Mouse (Mus musculus): ENCODE results near the gene Olfr1432. TPM values are rescaled to one million over a fixed set of nuclear protein-coding genes. Genes with fewer than 3 reads are reported as not detected.
"Not testable (repeated sequence)": the region's sequence is repeated elsewhere in the genome, so short reads cannot be mapped to it uniquely, and the experiment has no call there.

The Olfr1432 gene
- total RNA-seq (2021) = not detected

GRCm38 (mm10) chr19:12232496-12232895 is at the start of gene Olfr1432:
Olfr1432 (minus strand) TSS chr19:12232596.
- DNase-seq (ENCODE audit: low spot score); intact Hi-C loops (cut with DNase I): not testable (repeated sequence)

- intact Hi-C loops (cut with DNase I) = no loop called here
- no peak for DNase-seq (ENCODE audit: low spot score)
These were observed 47.2 kb upstream of the Olfr1432 start, which contains the start of gene Olfr1434 for GRCm38 (mm10) chr19:12279554-12279953. Olfr1434 (plus strand) TSS chr19:12279854.

- intact Hi-C loops (cut with DNase I) = no loop called here
These were observed 28.3 kb upstream of the Olfr1432 start, which contains the start of gene Olfr235 for GRCm38 (mm10) chr19:12260732-12261131. Olfr235 (plus strand) TSS chr19:12261032.

GRCm38 (mm10) chr19:12241559-12241958 is 9.2 kb upstream of the Olfr1432 start, which contains the start of gene Olfr262:
Olfr262 (minus strand) TSS chr19:12241659.
- no peak for DNase-seq (ENCODE audit: low spot score)
- intact Hi-C loops (cut with DNase I) = no loop called here

More at GRCm38 (mm10) chr19:12260732-12261131, 28.3 kb upstream of the Olfr1432 start, which contains the start of gene Olfr235:
- DNase-seq (ENCODE audit: low spot score) = no peak

GRCm38 (mm10) chr19:12200334-12200733 is 32.1 kb downstream of the Olfr1432 start, which contains the start of gene Olfr1431:
Olfr1431 (plus strand) TSS chr19:12200634.
- intact Hi-C loops (cut with DNase I) = no loop called here
- no peak for DNase-seq (ENCODE audit: low spot score)

- intact Hi-C loops (cut with DNase I); DNase-seq (ENCODE audit: low spot score): not testable (repeated sequence)
These were observed 33.3 kb downstream of the Olfr1432 start for GRCm38 (mm10) chr19:12199076-12199475.

Other genes with a start within 250 kb of the Olfr1432 start
- gene Olfr1423, start 191.3 kb downstream of the Olfr1432 start, total RNA-seq (2021) = not detected
- not detected for gene Olfr1424, start 169.9 kb downstream of the Olfr1432 start, total RNA-seq (2021)
- gene Olfr1425, start 154.9 kb downstream of the Olfr1432 start, total RNA-seq (2021) = not detected
- not detected for gene Olfr1426, start 140.6 kb downstream of the Olfr1432 start, total RNA-seq (2021)
- gene Olfr1427, start 129.3 kb downstream of the Olfr1432 start, total RNA-seq (2021) = not detected
- not detected for gene Olfr1428, start 116.7 kb downstream of the Olfr1432 start, total RNA-seq (2021)
- gene Olfr76, start 109.4 kb downstream of the Olfr1432 start, total RNA-seq (2021) = not detected
- not detected for gene Olfr1555-ps1, start 62.5 kb downstream of the Olfr1432 start, total RNA-seq (2021)
- not detected for gene Olfr1431, start 32.0 kb downstream of the Olfr1432 start, total RNA-seq (2021)
- gene Olfr262, start 9.1 kb upstream of the Olfr1432 start, total RNA-seq (2021) = not detected
- gene Olfr235, start 28.4 kb upstream of the Olfr1432 start, total RNA-seq (2021) = not detected
- gene Olfr1434, start 47.3 kb upstream of the Olfr1432 start, total RNA-seq (2021) = not detected
- gene Olfr1436, start 66.5 kb upstream of the Olfr1432 start, total RNA-seq (2021) = not detected
- gene Olfr1437, start 92.5 kb upstream of the Olfr1432 start, total RNA-seq (2021) = not detected
- gene Olfr1438-ps1, start 103.3 kb upstream of the Olfr1432 start, total RNA-seq (2021) = not detected
- gene Olfr1440, start 154.7 kb upstream of the Olfr1432 start, total RNA-seq (2021) = not detected
- not detected for gene Olfr1441, start 184.8 kb upstream of the Olfr1432 start, total RNA-seq (2021)
- not detected for gene Pfpl, start 195.3 kb upstream of the Olfr1432 start, total RNA-seq (2021)
- 1 to 10 TPM; 7.4 to 8.3 TPM for gene Mpeg1, start 228.2 kb upstream of the Olfr1432 start, total RNA-seq (2021)